Mouse (Mus musculus) lung, adult 2 months (tissue): Measurements from ENCODE around the gene Cspg4. TPM values are rescaled to one million over a fixed set of nuclear protein-coding genes. Genes with fewer than 3 reads are reported as not detected.
A peak's percentile ranks its signal among the peaks of the same experiment; 100 is the strongest.

Experiments used
- DNase-seq: peaks from one replicate; pipeline ENCODE4 v3.0.0; 2022
- H3K4me1 ChIP-seq: fragments of 200-500 bp; 2 replicates; pipeline ENCODE4 v1.6.1; 2011; ENCODE audit warnings: low read length; ENCODE audit not compliant: control insufficient read depth, insufficient read depth
- H3K4me3 ChIP-seq: fragments of 200-500 bp; replicated peaks from 2 replicates; pipeline ENCODE3; 2011; ENCODE audit warnings: low read depth, mild to moderate bottlenecking, control low read depth, low read length; ENCODE audit errors: extremely low read depth
- CTCF ChIP-seq: fragments of 200-500 bp; IDR thresholded peaks from 2 replicates; pipeline ENCODE4 v1.5.1; 2011; ENCODE audit warnings: mild to moderate bottlenecking, low read length, control low read depth; ENCODE audit not compliant: insufficient read depth
- POLR2A ChIP-seq: fragments of 200-500 bp; IDR thresholded peaks from 2 replicates; pipeline ENCODE4 v1.6.1; 2011; ENCODE audit warnings: low read depth, mild to moderate bottlenecking, control low read depth, low read length, borderline replicate concordance; ENCODE audit errors: extremely low read depth
- WGBS: fragments of 180-500 bp; shearing (Covaris S2); methylation state at CpG from one replicate; pipeline ENCODE4 v1.1.7; 2018; 5-methylcytosine and 5-hydroxymethylcytosine counted together
- polyA plus RNA-seq: library from polyadenylated mRNA; depleted of rRNA; stranded (reverse); fragments of >200 nt; gene quantifications from 2 replicates; pipeline ENCODE4 v1.2.3, GENCODE M21; 2012

Cspg4 gene
- polyA plus RNA-seq, 1 experiment, result 21.2 TPM

DNA sequence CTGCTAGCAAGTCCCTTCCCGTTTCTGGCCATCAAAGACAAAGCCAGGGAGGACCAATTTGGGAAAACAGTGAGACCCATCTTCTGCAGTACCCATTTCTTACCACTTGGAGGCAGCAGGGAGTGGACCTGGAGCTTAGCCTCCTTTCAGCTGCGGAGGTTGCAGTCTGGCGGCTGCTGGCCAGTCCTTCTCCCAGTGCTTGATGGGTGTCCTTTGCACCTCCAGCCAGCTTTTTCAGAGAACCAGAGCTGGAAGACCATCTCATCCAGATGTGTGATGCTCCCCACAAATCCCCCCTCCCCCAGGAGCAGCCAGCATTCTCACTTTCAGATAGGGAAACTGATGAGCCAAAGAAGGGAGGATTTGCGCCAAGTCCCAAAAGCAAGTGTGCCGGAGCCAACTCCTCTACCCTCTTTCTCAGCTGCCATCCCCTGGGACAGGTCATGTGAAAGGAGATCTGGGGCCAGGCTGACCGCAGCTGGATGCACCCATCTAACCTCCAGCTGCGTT, 21.1 kb upstream of the Cspg4 start:
- no peak for TF ChIP-seq POLR2A
- TF ChIP-seq CTCF, result peak; percentile 78
- DNase-seq, result peak; percentile 48
- no peak overlapping the region for H3K4me3 ChIP-seq
- WGBS, result 36% methylated on average over 7 of the region's 7 CpGs
- H3K4me1 ChIP-seq, result no peaks in the 10 kb centered on the region

GRCm38 (mm10) chr9:56844644-56845043, 20.2 kb upstream of the Cspg4 start:
- no peak overlapping the region for H3K4me3 ChIP-seq
- no peaks in the 10 kb centered on the region for H3K4me1 ChIP-seq
- no peak for TF ChIP-seq CTCF
- TF ChIP-seq POLR2A, result no peak
- no peak for DNase-seq
- 60% methylated on average over 8 of the region's 8 CpGs for WGBS

DNA sequence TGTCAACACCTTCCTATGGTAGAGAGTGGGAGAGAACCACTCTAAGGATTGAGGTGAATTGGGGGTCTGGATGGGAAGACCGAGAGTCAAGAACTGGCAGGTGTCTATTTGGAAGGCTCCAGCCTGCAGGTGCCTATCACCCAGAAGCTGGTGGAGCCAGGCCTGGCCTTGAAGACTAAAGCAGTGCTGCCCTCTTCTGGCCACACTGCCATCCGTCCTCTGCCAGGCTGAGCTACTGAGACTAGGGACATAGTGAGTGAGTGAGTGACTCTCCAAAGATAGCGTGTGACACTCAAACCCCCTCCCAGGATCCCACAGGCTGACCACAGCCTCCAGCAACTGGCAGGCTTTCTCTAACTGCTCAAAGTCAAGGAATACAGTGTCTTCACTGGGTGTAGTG, 17.3 kb upstream of the Cspg4 start:
- 22% methylated on average over 3 of the region's 3 CpGs for WGBS
- DNase-seq, result peak; percentile 48
- no peaks in the 10 kb centered on the region for H3K4me1 ChIP-seq
- TF ChIP-seq CTCF (peak; percentile 80), POLR2A (no peak)
- H3K4me3 ChIP-seq, result no peak overlapping the region

DNA sequence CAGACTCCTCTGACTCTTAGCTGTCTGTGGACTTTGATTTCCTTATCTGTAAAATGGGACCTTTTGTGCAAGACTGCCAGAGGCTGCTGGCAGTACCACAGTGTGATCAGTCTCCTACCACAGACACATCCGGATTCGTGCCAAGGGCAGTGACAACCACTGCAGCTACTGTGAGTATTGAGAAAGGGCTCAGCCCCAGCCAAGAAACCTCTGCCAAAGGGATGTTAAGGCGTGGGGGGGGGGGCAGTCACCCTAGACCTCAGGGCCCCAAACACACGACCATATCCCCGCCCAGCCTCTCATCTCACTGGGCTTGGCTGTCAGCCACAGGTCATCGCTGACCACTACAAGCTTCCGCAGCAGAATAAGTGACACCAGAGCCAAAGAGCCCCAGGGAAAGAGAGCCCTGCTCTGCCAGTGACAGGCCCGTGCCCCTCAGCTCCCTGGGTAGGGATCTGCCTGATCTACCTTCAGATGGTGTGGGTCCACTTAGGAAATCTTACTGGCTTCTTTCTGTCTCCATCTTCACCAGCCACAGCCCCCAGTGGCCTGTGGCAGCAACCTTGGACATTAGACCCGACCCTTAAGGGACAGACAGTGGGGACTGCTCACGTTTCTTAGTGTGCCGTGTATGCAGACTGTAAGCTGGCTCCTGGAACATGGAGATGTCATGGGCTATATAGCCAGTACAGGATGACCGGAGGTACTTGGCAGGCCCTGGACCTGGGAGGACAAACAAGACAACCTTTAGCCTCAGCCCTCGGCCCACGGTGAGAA, 14.5 kb upstream of the Cspg4 start:
- DNase-seq, result no peak
- WGBS, result 56% methylated on average over 14 of the region's 14 CpGs
- Histone ChIP-seq H3K4me1 (no peaks in the 10 kb centered on the region), H3K4me3 (no peak overlapping the region)
- no peak for TF ChIP-seq CTCF
- no peak for TF ChIP-seq POLR2A

GRCm38 (mm10) chr9:56850905-56851252, 14.0 kb upstream of the Cspg4 start:
- DNase-seq, result no peak
- Histone ChIP-seq H3K4me1 (no peaks in the 10 kb centered on the region), H3K4me3 (no peak overlapping the region)
- TF ChIP-seq CTCF (no peak), POLR2A (no peak)
- 78% methylated on average over 4 of the region's 4 CpGs for WGBS

DNA sequence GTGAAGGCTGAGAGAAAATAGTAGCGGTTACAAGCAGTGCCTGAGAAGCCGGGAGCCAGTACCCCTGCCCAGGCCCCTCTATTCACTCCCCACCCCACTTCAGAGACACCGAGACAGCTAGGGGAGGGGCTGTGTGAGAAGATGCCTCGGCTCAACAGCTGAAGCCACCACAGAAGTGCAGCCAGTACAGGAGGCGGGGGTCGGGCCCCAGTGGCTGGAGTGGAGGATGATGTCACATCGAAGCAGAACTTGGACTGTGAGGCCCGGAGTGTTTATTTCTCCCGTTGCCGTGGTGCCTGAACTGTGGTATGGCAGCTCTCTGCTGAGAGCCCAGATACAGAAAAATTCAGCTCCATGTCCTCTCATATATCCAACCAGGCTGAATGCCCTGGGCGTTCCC, 13.1 kb upstream of the Cspg4 start:
- 21% methylated on average over 11 of the region's 11 CpGs for WGBS
- TF ChIP-seq CTCF (no peak), POLR2A (no peak)
- DNase-seq, result no peak
- no peaks in the 10 kb centered on the region for H3K4me1 ChIP-seq
- no peak overlapping the region for H3K4me3 ChIP-seq

DNA sequence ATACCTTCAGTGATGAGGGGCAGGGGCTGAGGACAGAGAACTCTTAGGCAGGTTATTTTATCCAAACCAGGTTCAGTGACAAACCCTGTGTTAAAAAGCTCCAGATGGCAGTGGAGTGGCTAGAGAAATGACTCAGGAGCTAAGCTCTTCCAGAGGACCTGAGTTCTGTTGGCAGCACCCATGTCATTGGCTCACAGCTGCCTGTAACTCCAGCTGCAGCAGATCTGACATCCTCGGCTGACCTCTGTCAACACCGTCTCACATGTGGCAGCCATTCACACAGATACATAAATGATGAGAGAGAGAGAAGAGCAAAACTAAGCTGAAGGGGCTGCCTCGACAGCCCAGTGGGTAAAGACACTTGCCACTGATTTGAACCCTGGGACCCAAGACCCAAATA, 7.4 kb upstream of the Cspg4 start:
- 44% methylated on average over 3 of the region's 3 CpGs for WGBS
- Histone ChIP-seq H3K4me1 (0 out of 2 replicates have a peak, but pooled peaks cover 3% of the 10 kb centered on the region), H3K4me3 (no peak overlapping the region)
- no peak for TF ChIP-seq POLR2A
- TF ChIP-seq CTCF, result no peak
- DNase-seq, result no peak

- Histone ChIP-seq H3K4me1 (0 out of 2 replicates have a peak, but pooled peaks cover 5% of the 10 kb centered on the region), H3K4me3 (no peak overlapping the region)
- 64% methylated on average over 3 of the region's 3 CpGs for WGBS
- no peak for DNase-seq
- TF ChIP-seq CTCF (no peak), POLR2A (no peak)
Observed at GRCm38 (mm10) chr9:56860035-56860434, 4.8 kb upstream of the Cspg4 start.

- TF ChIP-seq POLR2A, result no peak
- TF ChIP-seq CTCF, result no peak
- no peak for DNase-seq
- WGBS, result 40% methylated on average over 15 of the region's 15 CpGs
- H3K4me3 ChIP-seq, result no peak overlapping the region
- 0 out of 2 replicates have a peak, but pooled peaks cover 6% of the 10 kb centered on the region for H3K4me1 ChIP-seq
Observed at GRCm38 (mm10) chr9:56860486-56861269, 4.2 kb upstream of the Cspg4 start.

DNA sequence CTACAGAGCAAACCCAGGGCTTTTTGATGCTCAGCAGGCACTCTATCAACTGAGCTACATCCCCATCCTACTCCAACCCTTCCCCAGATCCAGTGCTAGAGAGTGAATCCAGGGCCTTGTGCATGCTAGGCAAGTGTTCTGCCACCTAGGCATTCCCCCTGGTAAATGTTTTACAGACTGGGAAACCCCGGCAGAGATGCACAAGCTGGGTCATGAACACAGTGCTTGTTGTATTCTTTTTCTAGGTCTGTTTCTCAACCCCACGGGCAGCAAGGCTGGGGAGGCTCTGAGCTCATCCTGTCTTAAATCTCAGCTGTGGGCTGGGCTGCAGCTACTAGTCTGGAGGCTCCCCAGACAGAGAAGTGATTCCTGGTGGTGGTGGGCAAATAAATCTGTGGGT, 2.0 kb upstream of the Cspg4 start:
- 0 out of 2 replicates have a peak, but pooled peaks cover 6% of the 10 kb centered on the region for H3K4me1 ChIP-seq
- DNase-seq, result no peak
- no peak overlapping the region for H3K4me3 ChIP-seq
- no peak for TF ChIP-seq POLR2A
- no peak for TF ChIP-seq CTCF
- WGBS, result 42% methylated on average over 2 of the region's 2 CpGs
